Mouse (Mus musculus) bone marrow macrophage, adult 2 months (primary cell): ENCODE data around the gene Shc1.

Source experiments
- CTCF ChIP-seq: IDR thresholded peaks from 2 replicates; pipeline ENCODE4 v1.5.1; 2012; ENCODE audit warnings: low read depth, mild to moderate bottlenecking, low read length, moderate library complexity
- POLR2A ChIP-seq: IDR thresholded peaks from 2 replicates; pipeline ENCODE4 v1.6.1; 2012; ENCODE audit warnings: mild to moderate bottlenecking, low read depth, low read length, borderline replicate concordance

GRCm38 (mm10) chr3:89458372-89458964 is 40.2 kb downstream of the Shc1 start:
- TF ChIP-seq CTCF: no peak
- TF ChIP-seq POLR2A: no peak
